Mouse (Mus musculus) kidney, postnatal 14 days (tissue): Measurements from ENCODE around the gene Adgrf3.
A peak's percentile ranks its signal among the peaks of the same experiment; 100 is the strongest.
"Not testable (repeated sequence)": the region's sequence is repeated elsewhere in the genome, so short reads cannot be mapped to it uniquely, and the experiment has no call there.

ENCODE experiments used
- DNase-seq: peaks from one replicate; pipeline ENCODE4 v3.0.0; 2022; ENCODE audit warnings: mixed read lengths

Adgrf3 gene

GRCm38 (mm10) chr5:30205493-30205892 lies at the start of gene Adgrf3:
Gene Adgrf3, minus strand, starts transcription at chr5:30205722.
- no peak for DNase-seq

GRCm38 (mm10) chr5:30247666-30248065 lies 42.1 kb upstream of the Adgrf3 start:
- no peak for DNase-seq

GRCm38 (mm10) chr5:30245861-30246416 lies 40.4 kb upstream of the Adgrf3 start:
- no peak for DNase-seq

- no peak for DNase-seq
Measured at GRCm38 (mm10) chr5:30243741-30244140, 38.2 kb upstream of the Adgrf3 start.

GRCm38 (mm10) chr5:30242410-30242809 lies 36.9 kb upstream of the Adgrf3 start:
- no peak for DNase-seq

GRCm38 (mm10) chr5:30240552-30240951 lies 35.0 kb upstream of the Adgrf3 start:
- DNase-seq: no peak

- DNase-seq: no peak
Measured at GRCm38 (mm10) chr5:30238533-30238932, 33.0 kb upstream of the Adgrf3 start.

GRCm38 (mm10) chr5:30235641-30236126 lies 30.2 kb upstream of the Adgrf3 start:
- DNase-seq: no peak

GRCm38 (mm10) chr5:30233979-30234378 lies 28.5 kb upstream of the Adgrf3 start:
- no peak for DNase-seq

GRCm38 (mm10) chr5:30233042-30233441 lies 27.5 kb upstream of the Adgrf3 start:
- DNase-seq: peak; percentile 21

- peak; percentile 99 for DNase-seq
Measured at GRCm38 (mm10) chr5:30232271-30232971, 26.9 kb upstream of the Adgrf3 start, which contains the start of gene Selenoi. Gene Selenoi, plus strand, starts transcription at chr5:30232581.

- DNase-seq: no peak
Measured at GRCm38 (mm10) chr5:30231891-30232270, 26.4 kb upstream of the Adgrf3 start.

- peak; percentile 17 for DNase-seq
Measured at GRCm38 (mm10) chr5:30230901-30231300, 25.4 kb upstream of the Adgrf3 start.

GRCm38 (mm10) chr5:30222681-30223080 lies 17.2 kb upstream of the Adgrf3 start:
- DNase-seq: no peak

GRCm38 (mm10) chr5:30220666-30221065 lies 15.1 kb upstream of the Adgrf3 start:
- no peak for DNase-seq

GRCm38 (mm10) chr5:30219715-30220114 lies 14.2 kb upstream of the Adgrf3 start:
- no peak for DNase-seq

GRCm38 (mm10) chr5:30215970-30216369 lies 10.4 kb upstream of the Adgrf3 start:
- no peak for DNase-seq

- peak; percentile 64 for DNase-seq
Measured at GRCm38 (mm10) chr5:30214889-30215288, 9.4 kb upstream of the Adgrf3 start.

GRCm38 (mm10) chr5:30210758-30211157 lies 5.2 kb upstream of the Adgrf3 start:
- not testable (repeated sequence) for DNase-seq

GRCm38 (mm10) chr5:30207276-30207675 lies 1.8 kb upstream of the Adgrf3 start:
- peak; percentile 19 for DNase-seq

- DNase-seq: no peak
Measured at GRCm38 (mm10) chr5:30205034-30205433, 488 bp downstream of the Adgrf3 start.

GRCm38 (mm10) chr5:30204441-30204840 lies 1.1 kb downstream of the Adgrf3 start:
- DNase-seq: no peak

GRCm38 (mm10) chr5:30203216-30203885 lies 2.2 kb downstream of the Adgrf3 start:
- no peak for DNase-seq

- no peak for DNase-seq
Measured at GRCm38 (mm10) chr5:30202221-30202620, 3.3 kb downstream of the Adgrf3 start.
